Mouse (Mus musculus) small intestine, adult 2 months (tissue): ENCODE data around the gene Cyp2f2.

Experiments
- CTCF ChIP-seq: fragments of 200-500 bp; IDR thresholded peaks from 2 replicates; pipeline ENCODE4 v1.5.1; 2012; ENCODE audit warnings: low read depth, mild to moderate bottlenecking, control low read depth, inconsistent platforms, low read length, moderate library complexity, mixed read lengths; ENCODE audit not compliant: insufficient replicate concordance, insufficient read length; ENCODE audit errors: extremely low read depth
- POLR2A ChIP-seq: fragments of 200-500 bp; IDR thresholded peaks from 2 replicates; pipeline ENCODE4 v1.6.1; 2012; ENCODE audit warnings: low read depth, mild to moderate bottlenecking, control low read depth, inconsistent platforms, low read length, moderate library complexity

GRCm38 (mm10) chr7:27163450-27163805 lies 43.7 kb downstream of the Cyp2f2 start:
- no peak for TF ChIP-seq POLR2A
- TF ChIP-seq CTCF: no peak
